Mouse (Mus musculus): Measurements from ENCODE around the gene Itgb7. TPM values are rescaled to one million over a fixed set of nuclear protein-coding genes. Genes with fewer than 3 reads are reported as not detected.
A peak's percentile ranks its signal among the peaks of the same experiment; 100 is the strongest.

Itgb7 gene
- polyA plus RNA-seq, 1 experiment from 2014 or later: 1.1 TPM

- no peaks in the 10 kb centered on the region for H3K9me3 ChIP-seq
- H3K36me3 ChIP-seq: peaks cover 37% of the 10 kb centered on the region
- no peak overlapping the region for H3K4me3 ChIP-seq
- H3K4me2 ChIP-seq: no peak overlapping the region
- no peaks in the 10 kb centered on the region for H3K4me1 ChIP-seq (replicated peaks)
- ATAC-seq (ENCODE audit: low FRiP score, low read depth): no peak
- H3K27me3 ChIP-seq: no peaks in the 10 kb centered on the region
- WGBS: 79% methylated on average over 16 of the region's 16 CpGs
- no peak overlapping the region for H3K27ac ChIP-seq (replicated peaks)
- H3K9ac ChIP-seq: no peak overlapping the region
Measured at GRCm38 (mm10) chr15:102216459-102217228, 15.1 kb downstream of the Itgb7 start.

GRCm38 (mm10) chr15:102215624-102216023 lies 16.1 kb downstream of the Itgb7 start:
- ATAC-seq (ENCODE audit: low FRiP score, low read depth): no peak
- no peak overlapping the region for H3K4me3 ChIP-seq
- H3K36me3 ChIP-seq: peaks cover 44% of the 10 kb centered on the region
- H3K27ac ChIP-seq (replicated peaks): no peak overlapping the region
- WGBS: 64% methylated on average over 6 of the region's 6 CpGs
- H3K9me3 ChIP-seq: no peaks in the 10 kb centered on the region
- no peak overlapping the region for H3K9ac ChIP-seq
- H3K27me3 ChIP-seq: no peaks in the 10 kb centered on the region
- H3K4me1 ChIP-seq (replicated peaks): no peaks in the 10 kb centered on the region
- no peak overlapping the region for H3K4me2 ChIP-seq

- H3K4me1 ChIP-seq (replicated peaks): no peaks in the 10 kb centered on the region
- no peaks in the 10 kb centered on the region for H3K9me3 ChIP-seq
- H3K36me3 ChIP-seq: peaks cover 53% of the 10 kb centered on the region
- H3K9ac ChIP-seq: no peak overlapping the region
- no peak for ATAC-seq (ENCODE audit: low FRiP score, low read depth)
- H3K4me3 ChIP-seq: no peak overlapping the region
- no peak overlapping the region for H3K4me2 ChIP-seq
- no peak overlapping the region for H3K27ac ChIP-seq (replicated peaks)
- no peaks in the 10 kb centered on the region for H3K27me3 ChIP-seq
- WGBS: 39% methylated on average over 2 of the region's 2 CpGs
Measured at GRCm38 (mm10) chr15:102214132-102214531, 17.6 kb downstream of the Itgb7 start.

- Histone ChIP-seq H3K27ac (replicated peaks) (no peak overlapping the region), H3K4me1 (replicated peaks) (peaks cover 11% of the 10 kb centered on the region), H3K9me3 (no peaks in the 10 kb centered on the region), H3K4me3 (no peak overlapping the region), H3K27me3 (no peaks in the 10 kb centered on the region), H3K36me3 (peaks cover 62% of the 10 kb centered on the region), H3K9ac (no peak overlapping the region), H3K4me2 (no peak overlapping the region)
- ATAC-seq (ENCODE audit: low FRiP score, low read depth): no peak
- 83% methylated on average over 6 of the region's 6 CpGs for WGBS
Measured at GRCm38 (mm10) chr15:102211895-102212294, 19.8 kb downstream of the Itgb7 start.

GRCm38 (mm10) chr15:102210816-102211215 lies 20.9 kb downstream of the Itgb7 start:
- Histone ChIP-seq H3K36me3 (peaks cover 56% of the 10 kb centered on the region), H3K27ac (replicated peaks) (no peak overlapping the region), H3K4me2 (no peak overlapping the region), H3K27me3 (no peaks in the 10 kb centered on the region), H3K4me1 (replicated peaks) (peaks cover 22% of the 10 kb centered on the region), H3K9me3 (no peaks in the 10 kb centered on the region), H3K4me3 (no peak overlapping the region), H3K9ac (no peak overlapping the region)
- ATAC-seq (ENCODE audit: low FRiP score, low read depth): no peak
- WGBS: 91% methylated on average over 4 of the region's 4 CpGs

- Histone ChIP-seq H3K4me2 (no peak overlapping the region), H3K27me3 (no peaks in the 10 kb centered on the region), H3K4me3 (no peak overlapping the region), H3K9ac (no peak overlapping the region), H3K4me1 (replicated peaks) (peaks cover 39% of the 10 kb centered on the region), H3K27ac (replicated peaks) (no peak overlapping the region), H3K9me3 (no peaks in the 10 kb centered on the region), H3K36me3 (peaks cover 53% of the 10 kb centered on the region)
- 93% methylated on average over 8 of the region's 8 CpGs for WGBS
- ATAC-seq (ENCODE audit: low FRiP score, low read depth): no peak
Measured at GRCm38 (mm10) chr15:102209114-102209513, 22.6 kb downstream of the Itgb7 start.

GRCm38 (mm10) chr15:102208092-102208561 lies 23.6 kb downstream of the Itgb7 start:
- 87% methylated on average over 9 of the region's 9 CpGs for WGBS
- Histone ChIP-seq H3K4me1 (replicated peaks) (peaks cover 39% of the 10 kb centered on the region), H3K27ac (replicated peaks) (no peak overlapping the region), H3K9ac (no peak overlapping the region), H3K9me3 (no peaks in the 10 kb centered on the region), H3K27me3 (no peaks in the 10 kb centered on the region), H3K4me2 (no peak overlapping the region), H3K4me3 (no peak overlapping the region), H3K36me3 (peaks cover 44% of the 10 kb centered on the region)
- ATAC-seq (ENCODE audit: low FRiP score, low read depth): no peak

- WGBS: 75% methylated on average over 3 of the region's 3 CpGs
- no peak for ATAC-seq (ENCODE audit: low FRiP score, low read depth)
- Histone ChIP-seq H3K9me3 (no peaks in the 10 kb centered on the region), H3K9ac (no peak overlapping the region), H3K4me1 (replicated peaks) (peaks cover 45% of the 10 kb centered on the region), H3K4me3 (no peak overlapping the region), H3K36me3 (peaks cover 37% of the 10 kb centered on the region), H3K27ac (replicated peaks) (no peak overlapping the region), H3K27me3 (no peaks in the 10 kb centered on the region), H3K4me2 (no peak overlapping the region)
Measured at GRCm38 (mm10) chr15:102207351-102207750, 24.4 kb downstream of the Itgb7 start.

GRCm38 (mm10) chr15:102205779-102206178 lies 26.0 kb downstream of the Itgb7 start:
- H3K36me3 ChIP-seq: peaks cover 24% of the 10 kb centered on the region
- H3K4me2 ChIP-seq: peak overlapping the region; percentile 67
- H3K4me3 ChIP-seq: peak overlapping the region; percentile 70
- H3K9ac ChIP-seq: peak overlapping the region; percentile 34; the same call in 1 of the 2 replicates
- H3K9me3 ChIP-seq: no peaks in the 10 kb centered on the region
- H3K4me1 ChIP-seq (replicated peaks): peaks cover 49% of the 10 kb centered on the region
- H3K27ac ChIP-seq (replicated peaks): peak overlapping the region; percentile 98
- H3K27me3 ChIP-seq: no peaks in the 10 kb centered on the region
- ATAC-seq (ENCODE audit: low FRiP score, low read depth): peak; percentile 37
- 31% methylated on average over 8 of the region's 8 CpGs for WGBS

- WGBS: 47% methylated on average over 19 of the region's 19 CpGs
- Histone ChIP-seq H3K4me3 (peak within 1 kb of the TSS; percentile 70), H3K27ac (replicated peaks) (peak within 1 kb of the TSS; percentile 98), H3K4me1 (replicated peaks) (peaks cover 49% of the 10 kb centered on the region), H3K36me3 (peaks cover 17% of the 10 kb centered on the region), H3K27me3 (no peaks in the 10 kb centered on the region), H3K9ac (peak within 1 kb of the TSS; percentile 85), H3K9me3 (no peaks in the 10 kb centered on the region), H3K4me2 (peak within 1 kb of the TSS; percentile 67)
- ATAC-seq (ENCODE audit: low FRiP score, low read depth): no peak
Measured at GRCm38 (mm10) chr15:102204674-102205505, 26.9 kb downstream of the Itgb7 start, which contains the start of gene Csad. Gene Csad, minus strand, starts transcription at chr15:102204724.

GRCm38 (mm10) chr15:102203835-102204381 lies 27.8 kb downstream of the Itgb7 start:
- peaks cover 11% of the 10 kb centered on the region for H3K36me3 ChIP-seq
- no peaks in the 10 kb centered on the region for H3K27me3 ChIP-seq
- peak overlapping the region; percentile 67 for H3K4me2 ChIP-seq
- peak; percentile 21 for ATAC-seq (ENCODE audit: low FRiP score, low read depth)
- peak overlapping the region; percentile 98 for H3K27ac ChIP-seq (replicated peaks)
- WGBS: under 1% methylated on average over 30 of the region's 72 CpGs
- no peaks in the 10 kb centered on the region for H3K9me3 ChIP-seq
- H3K4me1 ChIP-seq (replicated peaks): peaks cover 49% of the 10 kb centered on the region
- H3K9ac ChIP-seq: peak overlapping the region; percentile 85
- H3K4me3 ChIP-seq: peak overlapping the region; percentile 70
